Mouse (Mus musculus) CH12.LX (cell line): ENCODE measurements around the gene Dynll1. TPM values are rescaled to one million over a fixed set of nuclear protein-coding genes. Genes with fewer than 3 reads are reported as not detected.

Experiments used
- DNase-seq: peaks from one replicate; pipeline ENCODE4 v3.0.0-alpha.2; 2013; ENCODE audit errors: extremely low read depth
- H3K27ac ChIP-seq: 2 replicates; pipeline ENCODE4 v1.5.1; 2012; ENCODE audit warnings: low read depth, mild to moderate bottlenecking, control low read depth, moderate library complexity; ENCODE audit not compliant: insufficient read depth
- H3K27me3 ChIP-seq: replicated peaks from 2 replicates; pipeline ENCODE3; 2012; ENCODE audit warnings: inconsistent platforms
- H3K36me3 ChIP-seq, 2 experiments: replicated peaks in 1 of 2; 2 replicates each; pipeline versions ENCODE3 to v1.6.1; 2012; ENCODE audit warnings: inconsistent platforms in 1 of 2, low read length in 1 of 2, mild to moderate bottlenecking in 1 of 2, mixed read lengths in 1 of 2, moderate library complexity in 1 of 2; ENCODE audit not compliant: control insufficient read depth in 1 of 2, insufficient read depth in 1 of 2
- H3K4me1 ChIP-seq, 2 experiments: 2 replicates each; pipeline ENCODE4 v1.6.1; 2012; ENCODE audit warnings: inconsistent platforms in 1 of 2, moderate library complexity in 1 of 2; ENCODE audit not compliant: insufficient read depth in 2 of 2, control insufficient read depth in 1 of 2
- H3K4me2 ChIP-seq: 2 replicates; pipeline ENCODE4 v1.6.1; 2012; ENCODE audit warnings: low read depth, mild to moderate bottlenecking, control low read depth; ENCODE audit not compliant: poor library complexity, insufficient read depth, severe bottlenecking
- H3K4me3 ChIP-seq, 3 experiments: fragments of 150-350 bp in 1 of 3; sonication (generic) in 1 of 3; replicated peaks in 1 of 3; 2 replicates each; pipeline versions ENCODE3 to v1.5.1; 2011 to 2012; ENCODE audit warnings: low read depth in 2 of 3, low read length in 2 of 3, mild to moderate bottlenecking in 2 of 3, moderate library complexity in 2 of 3, control low read depth in 1 of 3, improper control_type of control experiment in 1 of 3, inconsistent platforms in 1 of 3, mixed read lengths in 1 of 3; ENCODE audit not compliant: poor library complexity in 1 of 3
- H3K79me2 ChIP-seq: replicated peaks from 2 replicates; pipeline ENCODE4 v1.6.1; 2012; ENCODE audit warnings: mild to moderate bottlenecking, moderate library complexity; ENCODE audit not compliant: control insufficient read depth, poor library complexity, insufficient read depth, severe bottlenecking; ENCODE audit errors: extremely low read depth
- H3K9ac ChIP-seq: 2 replicates; pipeline ENCODE4 v1.6.1; 2012; ENCODE audit warnings: low read depth, mild to moderate bottlenecking, control low read depth, moderate library complexity; ENCODE audit not compliant: insufficient read depth
- H3K9me3 ChIP-seq: replicated peaks from 2 replicates; pipeline ENCODE3; 2012; ENCODE audit warnings: low read length, inconsistent platforms, mixed read lengths
- CHD2 ChIP-seq: IDR thresholded peaks from 2 replicates; pipeline ENCODE4 v1.6.1; 2011; ENCODE audit warnings: low read length, improper control_type of control experiment
- CTCF ChIP-seq, 2 experiments: IDR thresholded peaks in 1 of 2; conservative IDR thresholded peaks in 1 of 2; 2 replicates each; pipeline ENCODE4 v1.5.1; 2011 to 2012; ENCODE audit warnings: low read depth in 2 of 2, low read length in 2 of 2, improper control_type of control experiment in 1 of 2, inconsistent platforms in 1 of 2, mild to moderate bottlenecking in 1 of 2, moderate library complexity in 1 of 2
- E2F4 ChIP-seq: IDR thresholded peaks from 2 replicates; pipeline ENCODE4 v1.6.1; 2011; ENCODE audit warnings: low read depth, low read length, improper control_type of control experiment; ENCODE audit not compliant: insufficient replicate concordance
- EP300 ChIP-seq: IDR thresholded peaks from 2 replicates; pipeline ENCODE4 v1.6.1; 2011; ENCODE audit warnings: low read length, improper control_type of control experiment
- GABPA ChIP-seq: IDR thresholded peaks from 2 replicates; pipeline ENCODE4 v1.6.1; 2012; ENCODE audit warnings: low read depth, low read length, improper control_type of control experiment, inconsistent platforms; ENCODE audit not compliant: insufficient replicate concordance
- HCFC1 ChIP-seq: IDR thresholded peaks from 2 replicates; pipeline ENCODE4 v1.6.1; 2012; ENCODE audit warnings: low read depth, mild to moderate bottlenecking, inconsistent platforms, low read length, improper control_type of control experiment
- JUN ChIP-seq: IDR thresholded peaks from 2 replicates; pipeline ENCODE4 v1.6.1; 2011; ENCODE audit warnings: low read depth, mild to moderate bottlenecking, low read length, improper control_type of control experiment, moderate library complexity; ENCODE audit not compliant: insufficient read depth
- KAT2A ChIP-seq: IDR thresholded peaks from 2 replicates; pipeline ENCODE4 v1.6.1; 2012; ENCODE audit warnings: low read length, improper control_type of control experiment, inconsistent platforms; ENCODE audit not compliant: insufficient replicate concordance
- NRF1 ChIP-seq: IDR thresholded peaks from 2 replicates; pipeline ENCODE4 v1.6.1; 2014; ENCODE audit warnings: low read depth, mild to moderate bottlenecking, inconsistent platforms, low read length, improper control_type of control experiment, moderate library complexity
- PAX5 ChIP-seq: IDR thresholded peaks from 2 replicates; pipeline ENCODE4 v1.6.1; 2012; ENCODE audit warnings: low read length, inconsistent platforms, mixed read lengths
- SIN3A ChIP-seq: IDR thresholded peaks from 2 replicates; pipeline ENCODE4 v1.6.1; 2012; ENCODE audit warnings: low read length, improper control_type of control experiment, inconsistent platforms
- SMC3 ChIP-seq: IDR thresholded peaks from 2 replicates; pipeline ENCODE4 v1.6.1; 2011; ENCODE audit warnings: low read depth, low read length, improper control_type of control experiment
- USF2 ChIP-seq: conservative IDR thresholded peaks from 2 replicates; pipeline ENCODE4 v1.6.1; 2011; ENCODE audit warnings: low read depth, low read length, improper control_type of control experiment
- ZC3H11A ChIP-seq: IDR thresholded peaks from 2 replicates; pipeline ENCODE4 v1.6.1; 2012; ENCODE audit warnings: low read depth, mild to moderate bottlenecking, inconsistent platforms, low read length, improper control_type of control experiment
- ZMIZ1 ChIP-seq: IDR thresholded peaks from 2 replicates; pipeline ENCODE4 v1.6.1; 2012; ENCODE audit warnings: low read depth, mild to moderate bottlenecking, inconsistent platforms, low read length, improper control_type of control experiment
- ZNF384 ChIP-seq: IDR thresholded peaks from 2 replicates; pipeline ENCODE4 v1.6.1; 2012; ENCODE audit warnings: low read depth, low read length, improper control_type of control experiment, inconsistent platforms
- dilution Hi-C: fragments of 300-500 bp; cut with MboI; formaldehyde crosslinking; loops from 2 replicates; pipeline ENCODE4 v1.14.3; 2020; ENCODE audit warnings: low sequenced_read_pairs; ENCODE audit not compliant: extremely low pct_unique_long_range_greater_than_20kb, extremely low pct_ligation_motif_present
- in situ Hi-C: fragments of 300-500 bp; cut with MboI; formaldehyde crosslinking; loops from 3 replicates; pipeline ENCODE4 v1.14.3; 2019; ENCODE audit warnings: low sequenced_read_pairs, low pct_ligation_motif_present, low pct_unique_long_range_greater_than_20kb, mixed read lengths
- polyA plus RNA-seq: library from polyadenylated mRNA; unstranded; fragments of >175 nt; gene quantifications from 2 replicates; pipeline ENCODE4 v1.2.1, GENCODE M21; 2012; ENCODE audit warnings: low read depth; ENCODE audit not compliant: insufficient read length
- total RNA-seq, 2 experiments: library from RNA; depleted of rRNA; stranded (reverse); fragments of 300-350 nt in 1 of 2; fragments of >200 nt in 1 of 2; gene quantifications; 2 replicates each; pipeline ENCODE4 v1.2.3; 2012 to 2014

Dynll1 gene
- total and polyA plus RNA-seq, 3 experiments, result 312 to 646 (median 456) TPM

DNA sequence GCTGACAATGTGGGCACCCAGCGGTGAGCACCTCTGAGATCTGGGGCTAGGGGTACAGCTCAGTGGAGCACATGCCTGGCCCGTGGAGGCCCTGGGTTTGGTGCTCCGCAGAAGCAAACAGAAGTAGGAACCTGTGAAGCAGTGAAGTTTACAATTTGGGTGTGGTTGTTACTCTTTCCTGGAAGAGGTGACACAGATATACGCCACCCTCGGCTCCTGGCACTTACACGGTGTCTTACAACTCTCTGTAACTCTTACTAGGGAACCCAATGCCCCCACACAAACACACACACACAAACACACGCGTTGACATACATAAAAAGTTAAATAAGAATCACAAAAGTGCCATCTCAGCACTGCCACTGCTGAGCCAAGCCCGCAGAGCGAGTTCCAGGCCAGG lies 4.5 kb downstream of the Dynll1 start:
- Histone ChIP-seq H3K4me3 (no peak overlapping the region), H3K9ac (no peak overlapping the region), H3K4me2 (no peak overlapping the region), H3K27me3 (no peaks in the 10 kb centered on the region), H3K27ac (no peak overlapping the region), H3K79me2 (peaks cover 18% of the 10 kb centered on the region), H3K36me3 (peaks cover 37 to 75% of the 10 kb centered on the region in 2 experiments), H3K9me3 (no peaks in the 10 kb centered on the region), H3K4me1 (peaks cover 0 to 25% of the 10 kb centered on the region in 2 experiments; a peak in 3 of 4 replicates)
- in situ Hi-C loops (no loop called here), dilution Hi-C loops (no loop called here)
- TF ChIP-seq CHD2, result no peak
- TF ChIP-seq EP300, result no peak
- no peak for TF ChIP-seq JUN
- TF ChIP-seq GABPA, result no peak
- TF ChIP-seq SIN3A, result no peak
- TF ChIP-seq ZNF384, result no peak
- no peak for TF ChIP-seq ZC3H11A
- TF ChIP-seq ZMIZ1, result no peak
- TF ChIP-seq SMC3, result no peak
- TF ChIP-seq HCFC1, result no peak
- no peak for TF ChIP-seq KAT2A
- TF ChIP-seq NRF1, result no peak
- TF ChIP-seq USF2, result no peak
- DNase-seq, result no peak

DNA sequence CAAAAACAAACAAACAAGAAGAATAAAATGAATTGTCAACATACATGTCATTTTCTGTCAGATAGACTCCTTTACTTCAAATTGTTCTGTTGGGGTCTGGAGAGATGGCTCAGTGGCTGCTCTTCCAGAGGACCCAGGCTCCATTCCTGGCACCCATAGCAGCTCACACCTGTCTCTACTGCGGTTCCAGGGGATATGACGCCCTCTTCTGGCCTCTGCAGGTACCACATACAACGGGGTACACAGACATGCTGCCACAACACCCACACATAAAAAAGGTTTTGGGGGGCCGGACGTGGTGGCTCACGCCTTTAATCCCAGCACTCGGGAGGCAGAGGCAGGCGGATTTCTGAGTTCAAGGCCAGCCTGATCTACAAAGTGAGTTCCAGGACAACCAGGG lies 6.6 kb downstream of the Dynll1 start:
- in situ Hi-C loops (no loop called here), dilution Hi-C loops (no loop called here)
- no peak overlapping the region for H3K4me3 ChIP-seq
- H3K36me3 ChIP-seq, result peaks cover 50 to 90% of the 10 kb centered on the region in 2 experiments
- H3K27ac ChIP-seq, result no peak overlapping the region
- no peaks in the 10 kb centered on the region for H3K27me3 ChIP-seq
- DNase-seq, result no peak
- no peak overlapping the region for H3K4me2 ChIP-seq
- H3K79me2 ChIP-seq, result peaks cover 5% of the 10 kb centered on the region
- H3K4me1 ChIP-seq, result peaks cover 0 to 19% of the 10 kb centered on the region in 2 experiments; a peak in 3 of 4 replicates
- TF ChIP-seq PAX5, result no peak
- peak in 1 of 2 experiments; percentile 21; a peak in 1 of 4 replicates for TF ChIP-seq CTCF (conservative IDR thresholded peaks at IDR 0.05 in 1 of 2, IDR thresholded peaks at IDR 0.05 in 1 of 2; ENCODE audit: low read depth in 2 of 2, low read length in 2 of 2)
- TF ChIP-seq ZNF384, result no peak
- no peak for TF ChIP-seq E2F4
- no peaks in the 10 kb centered on the region for H3K9me3 ChIP-seq
- H3K9ac ChIP-seq, result no peak overlapping the region
